Mouse (Mus musculus): ENCODE results near the gene Krt86. TPM values are rescaled to one million over a fixed set of nuclear protein-coding genes. Genes with fewer than 3 reads are reported as not detected.
"Not testable (repeated sequence)": the region's sequence is repeated elsewhere in the genome, so short reads cannot be mapped to it uniquely, and the experiment has no call there.

The Krt86 gene
- polyA plus RNA-seq, 1 experiment from 2014 or later, result not detected

GRCm38 (mm10) chr15:101506896-101507758 is 33.8 kb downstream of the Krt86 start:
- H3K36me3 ChIP-seq (ENCODE audit: control insufficient read depth, insufficient read depth, low read length), result no peaks in the 10 kb centered on the region
- H3K4me3 ChIP-seq (ENCODE audit: low read depth, low read length), result no peak overlapping the region
- H3K9ac ChIP-seq (ENCODE audit: low read length), result no peak overlapping the region
- 72% methylated on average over 14 of the region's 14 CpGs for WGBS
- H3K27ac ChIP-seq (ENCODE audit: low read depth, low read length), result no peak overlapping the region
- no peaks in the 10 kb centered on the region for H3K9me3 ChIP-seq (ENCODE audit: control insufficient read depth, low read length)
- H3K4me1 ChIP-seq (ENCODE audit: control insufficient read depth, insufficient read depth, low read length), result no peaks in the 10 kb centered on the region
- H3K27me3 ChIP-seq (ENCODE audit: control insufficient read depth, insufficient read depth, low read length), result no peaks in the 10 kb centered on the region
- no peak overlapping the region for H3K4me2 ChIP-seq (ENCODE audit: low read depth)
- DNase-seq (ENCODE audit: low spot score), result no peak
- no peak for ATAC-seq (ENCODE audit: insufficient read depth, low FRiP score, low TSS enrichment)

DNA sequence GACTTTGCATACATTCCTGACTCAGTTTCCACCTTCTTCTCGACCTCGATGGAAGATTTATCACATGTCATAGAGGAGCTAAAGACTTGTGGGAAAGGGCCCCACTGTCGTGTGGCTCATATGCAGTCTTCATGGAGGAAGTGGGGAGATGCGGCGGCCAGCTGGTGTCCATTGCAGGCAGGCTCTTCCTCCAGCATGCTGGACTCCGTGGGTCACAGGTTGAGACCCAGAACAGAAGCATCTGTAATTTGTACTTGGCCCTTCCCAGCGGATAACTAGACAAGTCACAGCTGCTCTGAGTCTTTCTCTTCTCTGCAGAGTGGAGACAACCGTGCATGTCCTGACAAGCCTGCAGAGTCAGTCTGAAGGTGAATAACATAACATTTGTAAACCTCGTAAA is 35.0 kb downstream of the Krt86 start:
- ATAC-seq (ENCODE audit: insufficient read depth, low FRiP score, low TSS enrichment) (no peak), DNase-seq (ENCODE audit: low spot score) (no peak)
- no peaks in the 10 kb centered on the region for H3K36me3 ChIP-seq (ENCODE audit: control insufficient read depth, insufficient read depth, low read length)
- no peak overlapping the region for H3K9ac ChIP-seq (ENCODE audit: low read length)
- H3K27ac ChIP-seq (ENCODE audit: low read depth, low read length), result no peak overlapping the region
- no peaks in the 10 kb centered on the region for H3K4me1 ChIP-seq (ENCODE audit: control insufficient read depth, insufficient read depth, low read length)
- no peaks in the 10 kb centered on the region for H3K27me3 ChIP-seq (ENCODE audit: control insufficient read depth, insufficient read depth, low read length)
- no peak overlapping the region for H3K4me2 ChIP-seq (ENCODE audit: low read depth)
- H3K4me3 ChIP-seq (ENCODE audit: low read depth, low read length), result no peak overlapping the region
- no peaks in the 10 kb centered on the region for H3K9me3 ChIP-seq (ENCODE audit: control insufficient read depth, low read length)
- WGBS, result 71% methylated on average over 9 of the region's 9 CpGs

GRCm38 (mm10) chr15:101517161-101517560 is 43.9 kb downstream of the Krt86 start, which contains the start of gene Gm49425:
Gene Gm49425, minus strand, starts transcription at chr15:101517261.
- not testable (repeated sequence) for H3K9ac ChIP-seq (ENCODE audit: low read length); H3K4me2 ChIP-seq (ENCODE audit: low read depth); H3K27me3 ChIP-seq (ENCODE audit: control insufficient read depth, insufficient read depth, low read length); H3K9me3 ChIP-seq (ENCODE audit: control insufficient read depth, low read length); H3K27ac ChIP-seq (ENCODE audit: low read depth, low read length); ATAC-seq (ENCODE audit: insufficient read depth, low FRiP score, low TSS enrichment); H3K4me3 ChIP-seq (ENCODE audit: low read depth, low read length); H3K36me3 ChIP-seq (ENCODE audit: control insufficient read depth, insufficient read depth, low read length); DNase-seq (ENCODE audit: low spot score); H3K4me1 ChIP-seq (ENCODE audit: control insufficient read depth, insufficient read depth, low read length)
- WGBS, result 72% methylated on average over 2 of the region's 2 CpGs

- Histone ChIP-seq H3K9ac (ENCODE audit: low read length) (no peak overlapping the region), H3K36me3 (ENCODE audit: control insufficient read depth, insufficient read depth, low read length) (no peaks in the 10 kb centered on the region), H3K9me3 (ENCODE audit: control insufficient read depth, low read length) (no peaks in the 10 kb centered on the region), H3K27ac (ENCODE audit: low read depth, low read length) (no peak overlapping the region), H3K4me3 (ENCODE audit: low read depth, low read length) (no peak overlapping the region), H3K27me3 (ENCODE audit: control insufficient read depth, insufficient read depth, low read length) (no peaks in the 10 kb centered on the region), H3K4me2 (ENCODE audit: low read depth) (no peak overlapping the region), H3K4me1 (ENCODE audit: control insufficient read depth, insufficient read depth, low read length) (no peaks in the 10 kb centered on the region)
- DNase-seq (ENCODE audit: low spot score) (peak; percentile 83), ATAC-seq (ENCODE audit: insufficient read depth, low FRiP score, low TSS enrichment) (no peak)
- WGBS, result 21% methylated on average over 2 of the region's 2 CpGs
These were observed 46.5 kb downstream of the Krt86 start for GRCm38 (mm10) chr15:101519792-101520191.

DNA sequence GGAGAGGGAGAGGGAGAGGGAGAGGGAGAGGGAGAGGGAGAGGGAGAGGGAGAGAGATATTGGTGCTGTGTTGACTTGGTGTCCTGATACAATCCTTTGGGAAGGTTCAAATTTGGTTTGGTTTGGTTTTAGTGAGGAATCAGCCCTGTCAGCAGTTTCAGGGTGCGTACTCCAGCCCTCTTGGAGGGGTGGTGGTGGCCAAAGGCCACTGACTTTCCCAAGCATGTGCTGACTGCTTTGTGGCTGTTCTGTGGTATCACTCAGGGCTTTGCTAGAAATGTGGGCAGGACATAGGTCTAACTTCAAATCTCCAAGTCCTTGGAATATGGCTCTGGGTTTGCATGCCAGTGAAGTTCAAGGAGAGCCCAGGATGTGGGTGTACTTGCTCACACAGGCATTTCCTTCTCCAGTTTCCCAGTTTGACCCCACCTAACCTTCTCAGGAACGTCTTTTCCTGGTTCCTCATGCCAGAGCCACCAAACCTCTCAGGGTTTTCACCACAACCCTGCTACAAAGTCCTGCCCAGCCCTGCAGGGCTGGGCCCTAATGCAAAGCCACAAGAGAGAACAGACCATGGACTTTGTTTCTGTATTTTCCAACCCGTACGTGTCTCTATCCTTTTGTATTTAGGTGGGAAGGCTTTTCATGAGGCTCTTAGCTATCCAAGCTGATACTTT is 49.4 kb downstream of the Krt86 start:
- H3K4me3 ChIP-seq (ENCODE audit: low read depth, low read length), result no peak overlapping the region
- no peak overlapping the region for H3K27ac ChIP-seq (ENCODE audit: low read depth, low read length)
- no peaks in the 10 kb centered on the region for H3K9me3 ChIP-seq (ENCODE audit: control insufficient read depth, low read length)
- 82% methylated on average over 4 of the region's 4 CpGs for WGBS
- no peaks in the 10 kb centered on the region for H3K27me3 ChIP-seq (ENCODE audit: control insufficient read depth, insufficient read depth, low read length)
- no peaks in the 10 kb centered on the region for H3K4me1 ChIP-seq (ENCODE audit: control insufficient read depth, insufficient read depth, low read length)
- ATAC-seq (ENCODE audit: insufficient read depth, low FRiP score, low TSS enrichment) (no peak), DNase-seq (ENCODE audit: low spot score) (no peak)
- no peak overlapping the region for H3K9ac ChIP-seq (ENCODE audit: low read length)
- no peaks in the 10 kb centered on the region for H3K36me3 ChIP-seq (ENCODE audit: control insufficient read depth, insufficient read depth, low read length)
- H3K4me2 ChIP-seq (ENCODE audit: low read depth), result no peak overlapping the region

Other genes starting within 250 kb of the Krt86 start
- 6.6 TPM in 2 replicates for gene Grasp, start 249.3 kb upstream of the Krt86 start, polyA plus RNA-seq (2014; fragmentation: Nextera tagmentation; extraction: Ambion mirVana)
- gene Nr4a1, start 219.2 kb upstream of the Krt86 start, polyA plus RNA-seq (2014; fragmentation: Nextera tagmentation; extraction: Ambion mirVana), result 3.2 and 4.4 TPM in 2 replicates
- gene Atg101, start 189.2 kb upstream of the Krt86 start, polyA plus RNA-seq (2014; fragmentation: Nextera tagmentation; extraction: Ambion mirVana), result 69.5 and 74.4 TPM in 2 replicates
- gene 6030408B16Rik, start 180.3 kb upstream of the Krt86 start, polyA plus RNA-seq (2014; fragmentation: Nextera tagmentation; extraction: Ambion mirVana), result 0.33 and 0.42 TPM in 2 replicates
- not detected in 2 replicates for gene Krt80, start 103.3 kb upstream of the Krt86 start, polyA plus RNA-seq (2014; fragmentation: Nextera tagmentation; extraction: Ambion mirVana)
- 10.6 and 12.3 TPM in 2 replicates for gene Krt7, start 62.4 kb upstream of the Krt86 start, polyA plus RNA-seq (2014; fragmentation: Nextera tagmentation; extraction: Ambion mirVana)
- gene Krt87, start 34.7 kb upstream of the Krt86 start, polyA plus RNA-seq (2014; fragmentation: Nextera tagmentation; extraction: Ambion mirVana), result 0.41 TPM in 1 of 2 replicates, not detected in the other
- not detected in 2 replicates for gene Krt88, start 25.7 kb upstream of the Krt86 start, polyA plus RNA-seq (2014; fragmentation: Nextera tagmentation; extraction: Ambion mirVana)
- not detected in 2 replicates for gene Krt81, start 9.7 kb upstream of the Krt86 start, polyA plus RNA-seq (2014; fragmentation: Nextera tagmentation; extraction: Ambion mirVana)
- not detected in 2 replicates for gene Krt83, start 18.0 kb downstream of the Krt86 start, polyA plus RNA-seq (2014; fragmentation: Nextera tagmentation; extraction: Ambion mirVana)
- not detected in 2 replicates for gene Gm49425, start 43.8 kb downstream of the Krt86 start, polyA plus RNA-seq (2014; fragmentation: Nextera tagmentation; extraction: Ambion mirVana)
- gene Krt84, start 59.3 kb downstream of the Krt86 start, polyA plus RNA-seq (2014; fragmentation: Nextera tagmentation; extraction: Ambion mirVana), result not detected in 2 replicates
- not detected in 2 replicates for gene Krt82, start 77.2 kb downstream of the Krt86 start, polyA plus RNA-seq (2014; fragmentation: Nextera tagmentation; extraction: Ambion mirVana)
- gene Krt90, start 89.5 kb downstream of the Krt86 start, polyA plus RNA-seq (2014; fragmentation: Nextera tagmentation; extraction: Ambion mirVana), result 0.37 and 0.85 TPM in 2 replicates
- not detected in 2 replicates for gene Krt75, start 100.4 kb downstream of the Krt86 start, polyA plus RNA-seq (2014; fragmentation: Nextera tagmentation; extraction: Ambion mirVana)
- not detected in 2 replicates for gene Gm5414, start 154.7 kb downstream of the Krt86 start, polyA plus RNA-seq (2014; fragmentation: Nextera tagmentation; extraction: Ambion mirVana)
- not detected in 2 replicates for gene Gm5478, start 173.9 kb downstream of the Krt86 start, polyA plus RNA-seq (2014; fragmentation: Nextera tagmentation; extraction: Ambion mirVana)
- gene Krt6b, start 206.8 kb downstream of the Krt86 start, polyA plus RNA-seq (2014; fragmentation: Nextera tagmentation; extraction: Ambion mirVana), result not detected in 2 replicates
- 0.09 TPM in 1 of 2 replicates, not detected in the other for gene Krt6a, start 220.8 kb downstream of the Krt86 start, polyA plus RNA-seq (2014; fragmentation: Nextera tagmentation; extraction: Ambion mirVana)
- 5.0 and 6.4 TPM in 2 replicates for gene Krt5, start 239.4 kb downstream of the Krt86 start, polyA plus RNA-seq (2014; fragmentation: Nextera tagmentation; extraction: Ambion mirVana)

Measured in neural tube, embryonic 11.5 days (tissue).